Mouse (Mus musculus) gastrocnemius, postnatal 10 days (tissue): Measurements from ENCODE around the gene Chka. TPM values are rescaled to one million over a fixed set of nuclear protein-coding genes. Genes with fewer than 3 reads are reported as not detected.

ENCODE experiments used
- DNase-seq: peaks from one replicate; pipeline ENCODE4 v3.0.0; 2021; ENCODE audit warnings: mixed read lengths
- total RNA-seq, 2 experiments: library from RNA; stranded (reverse); gene quantifications; 2 replicates each; pipeline ENCODE4 v1.2.3; 2021

Gene Chka
- total RNA-seq, 2 experiments from 2014 or later: 6.0 to 7.0 TPM

- no peak for DNase-seq
These were observed 68.4 kb downstream of the Chka start for GRCm38 (mm10) chr19:3919928-3920327.

GRCm38 (mm10) chr19:3922661-3923371, 71.2 kb downstream of the Chka start:
- no peak for DNase-seq

- peak; percentile 60 for DNase-seq
These were observed 72.0 kb downstream of the Chka start for GRCm38 (mm10) chr19:3923586-3923985.

- DNase-seq: peak; percentile 28
These were observed 72.6 kb downstream of the Chka start for GRCm38 (mm10) chr19:3924190-3924589.

GRCm38 (mm10) chr19:3924868-3925267, 73.3 kb downstream of the Chka start:
- DNase-seq: no peak

- DNase-seq: no peak
These were observed 74.3 kb downstream of the Chka start for GRCm38 (mm10) chr19:3925859-3926258.

GRCm38 (mm10) chr19:3926279-3926678, 74.7 kb downstream of the Chka start:
- DNase-seq: no peak

- DNase-seq: no peak
These were observed 75.1 kb downstream of the Chka start for GRCm38 (mm10) chr19:3926685-3927084.

GRCm38 (mm10) chr19:3927989-3928388, 76.4 kb downstream of the Chka start:
- no peak for DNase-seq

- DNase-seq: no peak
These were observed 77.2 kb downstream of the Chka start for GRCm38 (mm10) chr19:3928779-3929178.

- DNase-seq: peak; percentile 92
These were observed 77.8 kb downstream of the Chka start, which contains the start of gene Aldh3b1 for GRCm38 (mm10) chr19:3929211-3929941. TSS of gene Aldh3b1 (minus strand) at chr19:3929808.

- DNase-seq: no peak
These were observed 78.9 kb downstream of the Chka start for GRCm38 (mm10) chr19:3930262-3931057.

GRCm38 (mm10) chr19:3931716-3932115, 80.1 kb downstream of the Chka start:
- DNase-seq: no peak

- peak; percentile 66 for DNase-seq
These were observed 83.7 kb downstream of the Chka start, which contains the start of gene Unc93b1 for GRCm38 (mm10) chr19:3935032-3935895. TSS of gene Unc93b1 (plus strand) at chr19:3935186.

GRCm38 (mm10) chr19:3935896-3936850, 84.6 kb downstream of the Chka start:
- peak; percentile 61 for DNase-seq

- no peak for DNase-seq
These were observed 90.7 kb downstream of the Chka start for GRCm38 (mm10) chr19:3942315-3942714.

- DNase-seq: no peak
These were observed 91.6 kb downstream of the Chka start for GRCm38 (mm10) chr19:3942986-3943735.
